Mouse (Mus musculus) heart, postnatal 25 days (tissue): ENCODE results near the gene Rdh16f1. TPM values are rescaled to one million over a fixed set of nuclear protein-coding genes. Genes with fewer than 3 reads are reported as not detected.
"Not testable (repeated sequence)": the region's sequence is repeated elsewhere in the genome, so short reads cannot be mapped to it uniquely, and the experiment has no call there.

Experiments used
- DNase-seq: peaks from one replicate; pipeline ENCODE4 v3.0.0; 2022; ENCODE audit warnings: low spot score
- intact Hi-C: fragments of 180-260 bp; cut with DNase I; formaldehyde crosslinking; loops from one replicate; pipeline ENCODE4 v1.15.1; 2025
- total RNA-seq, 2 experiments: library from RNA; stranded (reverse); gene quantifications; 2 replicates each; pipeline ENCODE4 v1.2.3; 2021

Gene Rdh16f1
- total RNA-seq, 2 experiments from 2014 or later: 0.20 TPM; not detected in 1

- intact Hi-C loops: no loop called here
- no peak for DNase-seq
These were observed 56.3 kb downstream of the Rdh16f1 start for GRCm38 (mm10) chr10:127815888-127816287.

- DNase-seq, intact Hi-C loops: not testable (repeated sequence)
These were observed 57.8 kb downstream of the Rdh16f1 start for GRCm38 (mm10) chr10:127817268-127817910.

- DNase-seq, intact Hi-C loops: not testable (repeated sequence)
These were observed 62.2 kb downstream of the Rdh16f1 start for GRCm38 (mm10) chr10:127821806-127822205.

GRCm38 (mm10) chr10:127825386-127825785 is 65.8 kb downstream of the Rdh16f1 start:
- intact Hi-C loops: no loop called here
- DNase-seq: no peak

GRCm38 (mm10) chr10:127829121-127829520 is 69.5 kb downstream of the Rdh16f1 start:
- DNase-seq: no peak
- intact Hi-C loops: no loop called here

GRCm38 (mm10) chr10:127834186-127834585 is 74.6 kb downstream of the Rdh16f1 start:
- DNase-seq, intact Hi-C loops: not testable (repeated sequence)

- intact Hi-C loops: no loop called here
- no peak for DNase-seq
These were observed 75.7 kb downstream of the Rdh16f1 start for GRCm38 (mm10) chr10:127835292-127835691.

GRCm38 (mm10) chr10:127837793-127838192 is 78.2 kb downstream of the Rdh16f1 start:
- DNase-seq, intact Hi-C loops: not testable (repeated sequence)

GRCm38 (mm10) chr10:127838539-127838938 is 79.0 kb downstream of the Rdh16f1 start:
- no peak for DNase-seq
- intact Hi-C loops: no loop called here

- intact Hi-C loops: no loop called here
- DNase-seq: no peak
These were observed 81.2 kb downstream of the Rdh16f1 start for GRCm38 (mm10) chr10:127840776-127841175.

Other genes with a start within 250 kb of the Rdh16f1 start
- gene Ndufa4l2, start 244.8 kb upstream of the Rdh16f1 start, total RNA-seq: 10 to 100 TPM; 22.6 to 33.1 TPM
- gene Shmt2, start 237.3 kb upstream of the Rdh16f1 start, total RNA-seq: 10 to 100 TPM; 44.3 TPM
- gene Nxph4, start 225.2 kb upstream of the Rdh16f1 start, total RNA-seq: under 1 TPM; 0.31 to 0.34 TPM
- gene Lrp1, start 138.6 kb upstream of the Rdh16f1 start, total RNA-seq: 10 to 100 TPM; 70.7 to 90.2 TPM
- gene Stat6, start 116.8 kb upstream of the Rdh16f1 start, total RNA-seq: 10 to 100 TPM; 45.3 to 47.6 TPM
- 1 to 10 TPM; 3.4 to 4.4 TPM for gene Nemp1, start 92.9 kb upstream of the Rdh16f1 start, total RNA-seq
- gene Nab2, start 91.2 kb upstream of the Rdh16f1 start, total RNA-seq: 1 to 10 TPM; 5.6 to 7.0 TPM
- gene Myo1a, start 54.6 kb upstream of the Rdh16f1 start, total RNA-seq: under 1 TPM in 1 of 2 experiments, not detected in 1; 0.10 TPM
- not detected for gene Tac2, start 35.3 kb upstream of the Rdh16f1 start, total RNA-seq
- gene Zbtb39, start 20.2 kb upstream of the Rdh16f1 start, total RNA-seq: 1 to 10 TPM; 6.8 to 8.3 TPM
- 1 to 10 TPM; 3.4 to 3.8 TPM for gene Gpr182, start 8.1 kb upstream of the Rdh16f1 start, total RNA-seq
- gene Rdh1, start 66 bp upstream of the Rdh16f1 start, total RNA-seq: under 1 TPM in 1 of 2 experiments, not detected in 1; 0.08 TPM
- gene Rdh9, start 16.6 kb downstream of the Rdh16f1 start, total RNA-seq: not detected
- gene Rdh16, start 41.4 kb downstream of the Rdh16f1 start, total RNA-seq: not detected
- gene Rdh19, start 90.1 kb downstream of the Rdh16f1 start, total RNA-seq: not detected
- gene Rdh16f2, start 106.7 kb downstream of the Rdh16f1 start, total RNA-seq: not detected
- gene Rdh7, start 129.0 kb downstream of the Rdh16f1 start, total RNA-seq: not detected
- not detected for gene Sdr9c7, start 138.7 kb downstream of the Rdh16f1 start, total RNA-seq
- gene Hsd17b6, start 247.8 kb downstream of the Rdh16f1 start, total RNA-seq: not detected